Mouse (Mus musculus): ENCODE measurements around the gene Eprs. TPM values are rescaled to one million over a fixed set of nuclear protein-coding genes. Genes with fewer than 3 reads are reported as not detected.

Eprs gene
- polyA plus RNA-seq, 1 experiment from 2014 or later = 76.7 TPM

DNA sequence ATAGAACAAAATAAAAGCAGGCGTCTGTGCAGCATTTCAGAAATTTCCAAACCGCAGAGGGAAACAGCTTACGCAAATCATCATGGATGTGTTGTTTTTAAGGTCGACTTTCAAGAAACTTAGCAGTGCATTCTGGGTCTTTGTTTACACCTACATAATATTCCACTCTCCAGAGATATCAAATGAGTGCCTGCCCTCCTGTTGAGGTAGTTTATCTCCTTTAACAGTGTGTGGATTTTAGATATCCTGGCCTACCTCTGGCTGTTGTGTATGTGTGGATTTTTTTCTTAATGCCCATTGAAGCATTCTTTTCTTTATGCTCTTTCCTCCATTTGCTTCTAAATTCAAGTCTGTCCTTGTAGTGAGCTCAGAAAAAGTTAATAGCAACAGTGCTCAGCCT is 109.9 kb downstream of the Eprs start:
- H3K9me3 ChIP-seq (replicated peaks) = no peaks in the 10 kb centered on the region
- peaks cover 15% of the 10 kb centered on the region for H3K36me3 ChIP-seq (replicated peaks)
- H3K9ac ChIP-seq = no peak overlapping the region
- peak; percentile 52 for ATAC-seq (ENCODE audit: insufficient read depth)
- H3K4me2 ChIP-seq = peak overlapping the region; percentile 69
- H3K4me3 ChIP-seq (replicated peaks) = no peak overlapping the region
- H3K27me3 ChIP-seq = no peaks in the 10 kb centered on the region
- WGBS (ENCODE audit: insufficient replicate concordance) = 57% methylated on average over 4 of the region's 4 CpGs
- H3K27ac ChIP-seq (replicated peaks) = peak overlapping the region; percentile 100
- peaks cover 87% of the 10 kb centered on the region for H3K4me1 ChIP-seq (replicated peaks)

DNA sequence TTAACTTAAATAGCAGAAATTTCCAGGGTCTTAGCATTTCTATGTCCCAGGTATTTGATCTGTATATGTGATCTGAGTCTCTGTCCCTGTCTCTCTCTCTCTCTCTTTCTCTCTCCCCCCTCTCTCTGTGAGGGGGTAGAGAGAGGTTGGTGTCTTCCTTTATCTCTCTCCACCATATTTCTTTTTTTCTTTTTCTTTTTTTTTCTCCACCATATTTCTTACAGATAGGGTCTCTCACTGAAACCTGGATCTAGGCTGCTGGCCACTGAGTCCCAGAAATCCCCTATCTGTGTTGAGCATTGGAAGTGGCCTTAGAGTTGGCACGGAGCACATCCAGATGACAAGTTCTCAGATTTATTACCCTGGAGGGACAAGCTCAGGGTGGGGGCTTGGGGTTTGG is 110.6 kb downstream of the Eprs start:
- 38% methylated on average over 1 of the region's 1 CpGs for WGBS (ENCODE audit: insufficient replicate concordance)
- Histone ChIP-seq H3K4me1 (replicated peaks) (peaks cover 80% of the 10 kb centered on the region), H3K27me3 (no peaks in the 10 kb centered on the region), H3K36me3 (replicated peaks) (peaks cover 8% of the 10 kb centered on the region; the same call in 1 of the 2 replicates), H3K4me2 (no peak overlapping the region), H3K27ac (replicated peaks) (peak overlapping the region; percentile 100), H3K4me3 (replicated peaks) (no peak overlapping the region), H3K9ac (0 out of 2 replicates have a peak overlapping the region, but pooled peaks have one; percentile 6), H3K9me3 (replicated peaks) (no peaks in the 10 kb centered on the region)
- ATAC-seq (ENCODE audit: insufficient read depth) = no peak

MicroRNA genes within 50 kb of the gene (microRNA counts, 519-probe panel; counts per million panel counts)
- microRNA mmu-miR-194 = 4,427 counts per million, percentile 88 among the panel's probes with 10 or more counts

Small RNA genes lying within 50 kb of the gene (microRNA-seq; reads per million reads assigned to microRNA genes)
- gene Mir194-1 (28.7 reads per million, percentile 40 among the genes with 10 or more reads in this experiment), gene Mir215 (53.5 reads per million, percentile 47 among the genes with 10 or more reads in this experiment)

Other genes starting within 250 kb of the Eprs start
- 11.6 and 13.0 TPM in 2 replicates for gene Rab3gap2, start 158.9 kb upstream of the Eprs start, polyA plus RNA-seq (2015; fragmentation: Nextera tagmentation; extraction: Ambion mirVana)
- gene Iars2, start 33.6 kb upstream of the Eprs start, polyA plus RNA-seq (2015; fragmentation: Nextera tagmentation; extraction: Ambion mirVana) = 17.3 and 18.9 TPM in 2 replicates
- gene Bpnt1, start 30.9 kb upstream of the Eprs start, polyA plus RNA-seq (2015; fragmentation: Nextera tagmentation; extraction: Ambion mirVana) = 10.3 and 11.1 TPM in 2 replicates
- gene Slc30a10, start 91.8 kb downstream of the Eprs start, polyA plus RNA-seq (2015; fragmentation: Nextera tagmentation; extraction: Ambion mirVana) = 13.0 and 14.2 TPM in 2 replicates

Data from liver, embryonic 15.5 days (tissue).